Mouse (Mus musculus) layer of hippocampus, adult 2 months (tissue): ENCODE measurements around the gene Abca8b. TPM values are rescaled to one million over a fixed set of nuclear protein-coding genes. Genes with fewer than 3 reads are reported as not detected.
"Not testable (repeated sequence)": the region's sequence is repeated elsewhere in the genome, so short reads cannot be mapped to it uniquely, and the experiment has no call there.

ENCODE experiments used
- DNase-seq, 2 experiments: peaks; one replicate each; pipeline ENCODE4 v3.0.0; 2022; ENCODE audit warnings: low spot score in 2 of 2
- H3K27ac ChIP-seq: fragments of 200-600 bp; 2 replicates; pipeline ENCODE4 v1.8.1; 2022
- H3K4me3 ChIP-seq: fragments of 200-600 bp; 2 replicates; pipeline ENCODE4 v1.8.1; 2022; ENCODE audit warnings: mild to moderate bottlenecking
- CTCF ChIP-seq: fragments of 200-600 bp; conservative IDR thresholded peaks from 2 replicates; pipeline ENCODE4 v1.8.1; 2022; ENCODE audit warnings: antibody characterized with exemption, mild to moderate bottlenecking, moderate library complexity
- long read RNA-seq, 2 experiments: library from polyadenylated mRNA; stranded (forward); transcript quantifications; one replicate each; pipeline ENCODE4 v2.0.0; 2021; ENCODE audit warnings: borderline mapping rate in 2 of 2
- total RNA-seq, 2 experiments: library from RNA; stranded (reverse); gene quantifications; 2 replicates each; pipeline ENCODE4 v1.2.3; 2021

Gene Abca8b
- 10 to 100 TPM; 11.2 to 11.9 TPM for total RNA-seq
- long read RNA-seq, experiment 1, full-length matches to known transcripts: 1 of 5 reads
- long read RNA-seq, experiment 1, partial matches to known transcripts: 1 of 5 reads
- long read RNA-seq, experiment 1, other reads (novel, unspliced or antisense): 3 of 5 reads
- long read RNA-seq, experiment 2, partial matches to known transcripts: 5 of 7 reads
- long read RNA-seq, experiment 2, other reads (novel, unspliced or antisense): 2 of 7 reads

DNA sequence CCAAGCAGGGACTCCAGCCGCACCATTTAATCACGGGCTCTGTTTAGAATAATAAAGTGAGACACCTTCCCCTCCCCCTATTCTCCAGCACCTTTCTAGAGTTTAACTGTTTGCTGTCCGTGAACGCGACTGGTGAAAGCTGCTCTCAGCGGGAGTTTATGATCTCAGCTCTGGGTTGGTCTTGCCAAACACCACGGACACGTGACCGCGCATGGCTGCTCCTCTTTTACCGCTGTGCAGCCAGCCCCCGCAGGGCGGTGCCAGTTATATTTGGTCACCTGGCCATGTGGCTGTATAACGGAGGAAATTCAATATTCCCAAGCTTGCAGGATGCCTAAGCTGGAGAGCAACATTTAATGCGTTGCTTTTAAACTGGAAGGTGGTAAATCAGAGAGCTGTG, at the start of gene Abca8b:
Gene Abca8b (minus strand): TSS at position 222 of the 400 bp plus-strand sequence.
- H3K4me3 ChIP-seq: peak within 1 kb of the TSS; percentile 59
- TF ChIP-seq CTCF: no peak; the same call in 1 of the 2 replicates

DNA sequence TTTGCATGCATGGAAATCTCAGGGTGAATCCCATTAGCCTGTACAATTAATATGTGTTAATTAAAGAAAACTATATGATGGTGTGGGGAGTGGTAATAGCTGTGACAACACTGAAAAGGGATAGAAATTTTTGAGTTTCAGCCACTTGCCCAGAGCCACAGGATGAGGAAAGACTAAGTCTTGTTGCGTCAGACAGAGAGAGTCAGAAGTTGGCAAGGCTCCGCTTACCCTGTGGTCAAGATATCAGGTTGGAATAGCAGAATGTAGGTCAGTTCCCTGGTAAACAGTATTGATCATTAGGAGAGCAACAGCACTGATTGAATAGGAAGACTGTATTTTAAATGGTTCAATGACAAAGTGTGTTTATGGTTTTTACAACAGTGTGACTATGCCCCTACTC, 42.1 kb upstream of the Abca8b start:
- TF ChIP-seq CTCF: no peak
- DNase-seq: no peak
- Histone ChIP-seq H3K4me3 (no peak overlapping the region), H3K27ac (no peak overlapping the region)

More for the DNA sequence above, at the start of gene Abca8b:
- peak; percentile 80 to 86 for DNase-seq
- peak within 1 kb of the TSS; percentile 81 for H3K27ac ChIP-seq

DNA sequence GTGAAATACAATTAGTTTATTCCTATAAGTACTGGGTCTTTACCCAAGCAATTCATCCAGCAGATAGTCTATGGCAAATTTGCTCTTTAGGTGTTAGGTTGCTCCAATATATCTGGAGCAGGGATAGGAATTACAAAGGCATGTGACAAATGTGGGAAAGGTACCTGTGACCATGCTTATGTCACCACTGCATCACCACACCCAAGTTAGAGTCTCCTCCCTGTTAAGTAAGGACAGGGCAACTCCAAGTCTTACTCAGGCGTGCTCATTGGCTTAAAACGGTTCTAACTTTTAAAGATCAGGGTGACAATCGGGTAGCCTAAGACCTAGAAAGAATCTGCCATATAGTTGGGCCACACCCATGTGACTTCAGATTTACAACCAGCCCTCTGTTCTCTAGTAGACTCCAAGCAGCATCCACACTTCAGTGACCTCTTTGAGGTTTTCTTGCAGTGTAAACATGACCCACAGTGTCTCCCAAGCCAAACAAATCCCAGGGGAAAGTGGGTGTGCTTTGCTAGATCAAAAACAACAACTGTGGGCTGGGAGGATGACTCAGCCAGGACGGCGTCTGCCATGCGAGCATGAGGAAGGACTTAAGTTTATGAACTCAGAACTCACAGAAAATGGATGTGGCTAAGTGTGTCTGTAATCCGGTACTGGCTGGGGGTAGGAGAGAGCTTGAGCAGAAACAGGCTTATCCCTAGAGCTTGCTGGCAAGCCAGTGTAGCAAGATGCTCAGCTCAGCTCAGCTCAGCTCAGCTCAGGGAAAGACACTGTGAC, 33.5 kb upstream of the Abca8b start:
- no peak for DNase-seq
- no peak for TF ChIP-seq CTCF
- H3K4me3 ChIP-seq: no peak overlapping the region
- no peak overlapping the region for H3K27ac ChIP-seq

DNA sequence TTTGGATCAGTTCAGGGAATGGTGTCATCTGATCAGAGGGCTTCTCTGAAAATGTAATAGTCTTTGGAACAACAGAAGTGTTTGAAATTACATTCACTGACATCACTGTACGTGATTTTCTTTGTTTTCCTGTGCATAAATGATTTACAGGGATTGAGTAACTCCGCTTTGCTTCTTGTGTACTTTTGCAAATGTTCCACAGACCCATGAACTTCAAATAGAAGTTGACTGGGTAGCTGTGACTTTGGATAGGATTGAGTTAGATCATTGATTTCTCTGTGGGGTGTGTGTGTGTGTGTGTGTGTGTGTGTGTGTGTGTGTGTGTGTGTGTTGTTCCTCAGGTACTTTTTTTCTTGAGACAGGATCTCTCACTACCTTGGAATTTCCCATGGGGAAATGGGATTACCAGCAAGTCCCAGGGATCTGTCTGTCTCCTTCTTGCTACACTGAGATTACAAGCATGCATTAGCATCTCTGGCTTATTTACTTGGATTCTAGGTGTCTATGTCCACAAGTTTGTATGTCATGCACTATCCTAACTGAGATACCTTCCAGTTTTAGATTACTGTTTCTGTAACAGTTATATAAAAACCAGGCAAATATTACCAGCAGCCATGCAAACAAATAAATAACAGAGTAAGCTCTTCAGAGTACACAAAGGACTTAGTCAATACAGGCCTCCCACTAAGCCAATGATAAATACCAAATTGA, 15.3 kb upstream of the Abca8b start:
- DNase-seq: no peak
- no peak overlapping the region for H3K27ac ChIP-seq
- no peak for TF ChIP-seq CTCF

DNA sequence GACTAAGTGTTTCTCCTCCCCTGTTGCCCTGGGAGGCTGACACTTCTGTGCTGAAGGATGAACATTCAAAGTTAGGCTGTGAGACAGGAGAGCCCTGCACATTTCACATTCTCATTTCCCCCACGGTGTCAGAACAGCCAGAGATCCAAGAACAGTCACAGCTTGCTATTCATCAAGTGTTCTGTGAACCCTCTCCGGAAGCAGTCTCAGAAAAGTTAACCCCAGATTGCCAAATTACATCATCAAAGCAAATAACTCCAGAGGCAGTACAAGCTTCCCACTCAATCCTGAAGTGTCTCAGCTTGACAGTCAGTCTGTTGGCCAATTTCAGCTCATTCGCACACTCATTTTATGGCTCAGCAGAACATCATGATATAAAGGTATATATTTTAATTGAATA, 632 bp downstream of the Abca8b start:
- DNase-seq: peak; percentile 38 to 63
- no peak for TF ChIP-seq CTCF
- H3K27ac ChIP-seq: peak overlapping the region; percentile 81
- H3K4me3 ChIP-seq: peak overlapping the region; percentile 59

More for the DNA sequence above, 15.3 kb upstream of the Abca8b start:
- H3K4me3 ChIP-seq: no peak overlapping the region

DNA sequence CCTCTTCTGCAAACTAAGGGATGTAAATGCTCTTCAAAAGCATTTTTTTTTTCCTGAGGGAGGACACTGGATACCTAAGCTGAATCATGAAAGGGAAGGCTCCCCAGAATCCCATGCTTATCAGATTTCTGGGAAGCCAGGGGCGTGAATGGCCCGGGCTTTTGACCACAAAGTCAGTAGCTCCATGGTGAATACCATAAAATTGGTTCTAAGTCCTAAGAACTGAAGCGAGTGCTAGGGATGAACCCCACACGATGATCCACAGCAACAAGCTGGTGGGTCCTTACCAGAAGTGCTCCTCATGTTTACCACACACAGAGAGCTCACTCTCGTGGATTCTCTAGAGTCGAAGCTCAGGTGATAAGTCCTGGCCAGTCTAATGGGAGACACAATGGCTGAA, 1.6 kb downstream of the Abca8b start:
- H3K4me3 ChIP-seq: peak overlapping the region; percentile 59
- peak overlapping the region; percentile 56; the same call in 1 of the 2 replicates for H3K27ac ChIP-seq

DNA sequence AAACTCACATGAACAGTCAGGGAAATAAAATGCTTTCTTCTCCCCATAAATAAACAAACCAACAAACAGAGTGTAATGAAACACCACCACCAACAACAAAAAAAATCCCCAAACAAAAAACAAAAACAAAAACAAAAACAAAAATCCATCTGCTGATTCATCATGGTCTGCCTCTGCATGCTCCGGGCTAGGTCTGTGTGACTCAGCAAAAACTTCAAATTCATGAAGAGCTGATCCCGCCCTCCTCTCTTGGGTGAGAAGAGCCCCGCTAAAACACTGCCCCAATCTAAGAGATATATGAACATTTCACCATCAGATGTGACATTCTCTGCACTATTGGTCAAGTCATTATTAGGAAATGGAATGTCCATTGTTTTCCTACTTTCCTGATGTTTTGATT, 4.4 kb downstream of the Abca8b start:
- no peak for TF ChIP-seq CTCF
- Histone ChIP-seq H3K4me3 (no peak overlapping the region), H3K27ac (peak overlapping the region; percentile 28; the same call in 1 of the 2 replicates)
- no peak for DNase-seq

More for the DNA sequence above, 1.6 kb downstream of the Abca8b start:
- no peak for DNase-seq
- TF ChIP-seq CTCF: no peak

DNA sequence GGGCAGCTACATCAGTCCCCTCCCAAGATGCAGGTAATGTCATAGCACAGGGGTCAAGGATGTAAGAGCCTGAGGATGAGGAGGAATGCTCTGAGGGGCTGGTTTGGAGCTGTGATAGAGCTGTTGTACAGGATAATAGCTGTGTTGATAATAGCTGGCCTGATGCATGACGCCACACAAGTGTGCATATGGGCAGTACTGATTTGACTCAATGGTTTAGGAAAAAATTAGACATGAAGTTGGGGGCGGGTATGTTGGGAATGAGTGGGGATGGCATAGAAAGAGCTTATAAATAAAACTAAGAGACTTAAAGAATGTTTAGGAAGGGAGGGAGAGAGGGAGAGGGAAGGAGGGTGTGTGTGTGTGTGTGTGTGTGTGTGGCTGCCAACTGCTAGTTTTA, 5.4 kb downstream of the Abca8b start:
- TF ChIP-seq CTCF: no peak
- H3K27ac ChIP-seq: no peak overlapping the region

DNA sequence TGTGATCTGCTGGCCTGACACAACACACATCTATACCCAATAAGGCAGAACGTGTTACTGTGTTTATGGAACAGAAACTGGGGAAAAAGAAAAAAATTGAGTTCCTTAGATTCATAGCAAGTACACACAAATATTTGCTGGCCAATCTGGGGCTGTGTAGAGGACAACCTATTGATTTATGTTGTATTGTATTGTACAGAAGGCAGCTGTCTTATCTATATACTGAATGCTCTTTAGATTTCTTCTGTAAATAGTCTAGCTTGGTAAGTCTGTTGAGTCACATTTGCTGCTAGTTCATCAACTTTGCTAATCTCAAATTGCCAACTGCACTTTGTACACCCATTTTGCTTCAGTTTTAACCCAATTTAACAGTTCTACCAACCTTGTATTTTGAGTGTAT, 7.5 kb downstream of the Abca8b start:
- DNase-seq: no peak
- no peak for TF ChIP-seq CTCF
- no peak overlapping the region for H3K4me3 ChIP-seq
- H3K27ac ChIP-seq: no peak overlapping the region

More for the DNA sequence above, 5.4 kb downstream of the Abca8b start:
- DNase-seq: no peak
- H3K4me3 ChIP-seq: no peak overlapping the region

DNA sequence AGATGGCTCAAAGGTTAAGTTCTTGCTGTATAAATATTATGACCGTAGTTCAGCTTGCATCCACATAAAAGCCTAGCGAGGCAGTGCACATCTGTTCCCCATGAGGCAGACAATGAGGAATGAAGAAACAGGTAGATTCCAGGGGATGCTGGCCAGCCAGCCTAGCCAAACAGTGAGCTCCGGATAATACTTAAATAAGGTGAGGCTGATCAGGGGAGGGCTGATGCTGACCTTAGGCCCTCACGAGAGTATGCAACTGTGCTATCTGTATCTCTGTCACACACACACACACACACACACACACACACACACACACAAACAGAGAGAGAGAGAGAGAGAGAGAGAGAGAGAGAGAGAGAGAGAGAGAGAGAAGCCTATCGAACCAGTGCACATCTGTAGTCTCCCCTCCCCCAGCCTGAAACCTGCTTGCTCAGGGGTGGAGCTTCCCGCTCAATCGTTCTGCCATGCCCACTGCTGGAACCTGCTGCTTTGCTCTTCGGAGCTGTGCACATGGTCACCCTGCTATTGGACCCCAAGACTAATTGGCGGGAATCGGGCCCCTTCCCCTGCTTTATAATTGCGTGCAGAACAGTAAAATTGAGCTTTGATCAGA, 8.1 kb downstream of the Abca8b start:
- DNase-seq, H3K27ac ChIP-seq, H3K4me3 ChIP-seq: not testable (repeated sequence)

DNA sequence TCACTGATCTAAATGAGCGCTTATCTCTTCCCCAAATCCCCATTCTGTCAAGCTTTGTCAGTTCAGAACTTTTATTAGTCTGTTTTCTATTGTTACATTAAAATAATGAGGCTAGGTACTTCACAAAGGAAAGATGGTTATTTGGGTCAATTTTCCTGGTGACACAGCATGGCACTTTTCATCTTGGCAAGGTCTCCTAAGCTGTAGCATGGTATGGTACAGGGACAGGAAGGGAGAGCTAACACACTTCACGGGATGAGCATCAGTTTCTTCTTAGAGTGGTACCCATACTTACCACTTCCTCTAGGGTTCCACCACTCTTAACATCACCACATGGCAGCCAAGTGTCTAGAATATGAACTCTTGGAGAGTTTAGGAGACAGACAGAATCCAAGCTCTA, 13.8 kb downstream of the Abca8b start:
- H3K27ac ChIP-seq: no peak overlapping the region
- no peak for TF ChIP-seq CTCF
- no peak overlapping the region for H3K4me3 ChIP-seq
- no peak for DNase-seq

DNA sequence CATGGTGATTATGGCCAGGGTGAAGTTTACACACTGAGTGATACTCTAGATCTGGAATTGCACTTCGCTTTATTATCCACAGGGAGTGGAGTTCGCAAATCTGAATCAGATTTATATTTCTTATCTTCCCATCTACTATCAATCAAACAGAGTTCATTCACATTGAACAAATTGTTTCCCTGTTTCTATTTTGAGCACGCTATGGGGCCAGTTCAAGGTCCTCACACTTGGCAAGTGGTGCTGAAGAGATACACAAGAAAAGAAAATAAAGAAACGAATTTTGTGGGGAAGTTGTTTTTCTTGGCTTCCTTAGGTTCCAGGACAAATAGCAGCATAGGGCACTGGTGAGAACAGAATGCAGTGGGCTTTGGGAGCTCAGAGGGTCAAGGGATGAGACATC, 25.1 kb downstream of the Abca8b start:
- no peak for DNase-seq
- no peak overlapping the region for H3K4me3 ChIP-seq
- no peak for TF ChIP-seq CTCF
- H3K27ac ChIP-seq: no peak overlapping the region
